Mouse (Mus musculus) ES-Bruce4 (cell line): ENCODE measurements around the gene Hoxd10. TPM values are rescaled to one million over a fixed set of nuclear protein-coding genes. Genes with fewer than 3 reads are reported as not detected.
A peak's percentile ranks its signal among the peaks of the same experiment; 100 is the strongest.

Experiments used
- H3K27ac ChIP-seq: 2 replicates; pipeline ENCODE4 v1.5.1; 2012; ENCODE audit warnings: low read length, inconsistent platforms; ENCODE audit not compliant: insufficient read depth
- H3K27me3 ChIP-seq: 2 replicates; pipeline ENCODE4 v1.6.1; 2012; ENCODE audit warnings: mild to moderate bottlenecking, low read length, inconsistent platforms; ENCODE audit not compliant: control insufficient read depth, poor library complexity, insufficient read depth, severe bottlenecking
- H3K36me3 ChIP-seq: 2 replicates; pipeline ENCODE4 v1.6.1; 2012; ENCODE audit warnings: inconsistent platforms, mild to moderate bottlenecking, low read length, moderate library complexity; ENCODE audit not compliant: control insufficient read depth, poor library complexity, insufficient read depth, severe bottlenecking
- H3K4me1 ChIP-seq: one replicate; pipeline ENCODE4 v1.8.1; 2011; ENCODE audit warnings: low read length; ENCODE audit not compliant: control insufficient read depth, insufficient read depth
- H3K4me3 ChIP-seq: 2 replicates; pipeline ENCODE4 v1.5.1; 2011; ENCODE audit warnings: low read depth, mild to moderate bottlenecking, low read length
- H3K9ac ChIP-seq: 2 replicates; pipeline ENCODE4 v1.6.1; 2012; ENCODE audit warnings: low read depth, mild to moderate bottlenecking, inconsistent platforms; ENCODE audit not compliant: poor library complexity, severe bottlenecking
- H3K9me3 ChIP-seq: replicated peaks from 2 replicates; pipeline ENCODE4 v1.6.1; 2012; ENCODE audit warnings: mild to moderate bottlenecking, low read length, inconsistent platforms; ENCODE audit not compliant: control insufficient read depth, poor library complexity, insufficient read depth, severe bottlenecking
- CTCF ChIP-seq: IDR thresholded peaks from one replicate; pipeline ENCODE4 v1.8.1; 2011; ENCODE audit warnings: low read depth, low read length
- EP300 ChIP-seq: IDR thresholded peaks from 2 replicates; pipeline ENCODE4 v1.6.1; 2011; ENCODE audit warnings: low read depth, low read length; ENCODE audit not compliant: insufficient read depth
- POLR2A ChIP-seq: IDR thresholded peaks from one replicate; pipeline ENCODE4 v1.8.1; 2011; ENCODE audit warnings: low read length; ENCODE audit not compliant: insufficient read depth
- polyA plus RNA-seq: library from polyadenylated mRNA; stranded (reverse); fragments of >200 nt; gene quantifications from 2 replicates; pipeline ENCODE4 v1.2.4, GENCODE M21; 2011; ENCODE audit warnings: low read depth; ENCODE audit not compliant: missing spikeins, insufficient read depth, insufficient read length

Hoxd10 gene
- polyA plus RNA-seq, 1 experiment: not detected

- TF ChIP-seq CTCF (no peak), EP300 (no peak), POLR2A (no peak)
- H3K27me3 ChIP-seq: peaks cover 62% of the 10 kb centered on the region
Observed at GRCm38 (mm10) chr2:74677106-74677505, 14.6 kb upstream of the Hoxd10 start.

GRCm38 (mm10) chr2:74678891-74679595 lies 12.7 kb upstream of the Hoxd10 start, which contains the start of gene Hoxd11:
Hoxd11 (plus strand) TSS chr2:74679557.
- H3K27me3 ChIP-seq: peaks cover 64% of the 10 kb centered on the region
- H3K27ac ChIP-seq: no peak within 1 kb of the TSS
- TF ChIP-seq EP300 (no peak), CTCF (no peak), POLR2A (no peak)
- no peaks in the 10 kb centered on the region for H3K36me3 ChIP-seq
- H3K9me3 ChIP-seq: no peaks in the 10 kb centered on the region
- no peak within 1 kb of the TSS for H3K9ac ChIP-seq
- peak within 1 kb of the TSS; percentile 9; the same call in 1 of the 2 replicates for H3K4me3 ChIP-seq
- H3K4me1 ChIP-seq: no peaks in the 10 kb centered on the region

More at GRCm38 (mm10) chr2:74677106-74677505, 14.6 kb upstream of the Hoxd10 start:
- no peak overlapping the region for H3K9ac ChIP-seq
- H3K9me3 ChIP-seq: no peaks in the 10 kb centered on the region
- H3K27ac ChIP-seq: no peak overlapping the region
- peaks cover 2% of the 10 kb centered on the region for H3K4me1 ChIP-seq
- no peak overlapping the region for H3K4me3 ChIP-seq
- H3K36me3 ChIP-seq: no peaks in the 10 kb centered on the region

GRCm38 (mm10) chr2:74679596-74679971 lies 12.1 kb upstream of the Hoxd10 start:
- no peak overlapping the region for H3K9ac ChIP-seq
- H3K9me3 ChIP-seq: no peaks in the 10 kb centered on the region
- no peaks in the 10 kb centered on the region for H3K4me1 ChIP-seq
- H3K4me3 ChIP-seq: peak overlapping the region; percentile 9; the same call in 1 of the 2 replicates
- peaks cover 64% of the 10 kb centered on the region for H3K27me3 ChIP-seq
- H3K36me3 ChIP-seq: no peaks in the 10 kb centered on the region
- TF ChIP-seq EP300 (no peak), POLR2A (no peak), CTCF (no peak)
- H3K27ac ChIP-seq: no peak overlapping the region

GRCm38 (mm10) chr2:74679980-74680379 lies 11.7 kb upstream of the Hoxd10 start:
- Histone ChIP-seq H3K9ac (no peak overlapping the region), H3K27me3 (peaks cover 61% of the 10 kb centered on the region), H3K4me1 (no peaks in the 10 kb centered on the region), H3K4me3 (peak overlapping the region; percentile 9; the same call in 1 of the 2 replicates), H3K9me3 (no peaks in the 10 kb centered on the region), H3K27ac (no peak overlapping the region), H3K36me3 (no peaks in the 10 kb centered on the region)
- TF ChIP-seq POLR2A: no peak
- TF ChIP-seq CTCF: no peak
- no peak for TF ChIP-seq EP300

GRCm38 (mm10) chr2:74680561-74681398 lies 10.9 kb upstream of the Hoxd10 start:
- no peak overlapping the region for H3K4me3 ChIP-seq
- H3K9me3 ChIP-seq: no peaks in the 10 kb centered on the region
- no peaks in the 10 kb centered on the region for H3K36me3 ChIP-seq
- no peak overlapping the region for H3K9ac ChIP-seq
- H3K27me3 ChIP-seq: peaks cover 61% of the 10 kb centered on the region
- no peak overlapping the region for H3K27ac ChIP-seq
- TF ChIP-seq POLR2A (no peak), EP300 (no peak), CTCF (no peak)
- no peaks in the 10 kb centered on the region for H3K4me1 ChIP-seq
